Mouse (Mus musculus) left cerebral cortex, adult 2 months (tissue): ENCODE results near the gene Hvcn1. TPM values are rescaled to one million over a fixed set of nuclear protein-coding genes. Genes with fewer than 3 reads are reported as not detected.

Experiments used
- DNase-seq, 2 experiments: peaks; one replicate each; pipeline ENCODE4 v3.0.0; 2021 to 2022; ENCODE audit warnings: low spot score in 2 of 2, mixed read lengths in 1 of 2; ENCODE audit errors: extremely low spot score in 1 of 2
- H3K27ac ChIP-seq: fragments of 200-600 bp; 2 replicates; pipeline ENCODE4 v1.8.1; 2022
- H3K4me3 ChIP-seq: fragments of 200-600 bp; 2 replicates; pipeline ENCODE4 v1.8.1; 2022
- CTCF ChIP-seq: fragments of 200-600 bp; IDR thresholded peaks from 2 replicates; pipeline ENCODE4 v1.8.1; 2022; ENCODE audit warnings: antibody characterized with exemption, mild to moderate bottlenecking, moderate library complexity
- intact Hi-C: fragments of 180-260 bp; cut with DNase I; formaldehyde crosslinking; loops from one replicate; pipeline ENCODE4 v1.15.1; 2025
- total RNA-seq, 2 experiments: library from RNA; stranded (reverse); gene quantifications; 2 replicates each; pipeline ENCODE4 v1.2.3; 2021

The Hvcn1 gene
- total RNA-seq, 2 experiments from 2014 or later, result 2.1 to 2.2 TPM

DNA sequence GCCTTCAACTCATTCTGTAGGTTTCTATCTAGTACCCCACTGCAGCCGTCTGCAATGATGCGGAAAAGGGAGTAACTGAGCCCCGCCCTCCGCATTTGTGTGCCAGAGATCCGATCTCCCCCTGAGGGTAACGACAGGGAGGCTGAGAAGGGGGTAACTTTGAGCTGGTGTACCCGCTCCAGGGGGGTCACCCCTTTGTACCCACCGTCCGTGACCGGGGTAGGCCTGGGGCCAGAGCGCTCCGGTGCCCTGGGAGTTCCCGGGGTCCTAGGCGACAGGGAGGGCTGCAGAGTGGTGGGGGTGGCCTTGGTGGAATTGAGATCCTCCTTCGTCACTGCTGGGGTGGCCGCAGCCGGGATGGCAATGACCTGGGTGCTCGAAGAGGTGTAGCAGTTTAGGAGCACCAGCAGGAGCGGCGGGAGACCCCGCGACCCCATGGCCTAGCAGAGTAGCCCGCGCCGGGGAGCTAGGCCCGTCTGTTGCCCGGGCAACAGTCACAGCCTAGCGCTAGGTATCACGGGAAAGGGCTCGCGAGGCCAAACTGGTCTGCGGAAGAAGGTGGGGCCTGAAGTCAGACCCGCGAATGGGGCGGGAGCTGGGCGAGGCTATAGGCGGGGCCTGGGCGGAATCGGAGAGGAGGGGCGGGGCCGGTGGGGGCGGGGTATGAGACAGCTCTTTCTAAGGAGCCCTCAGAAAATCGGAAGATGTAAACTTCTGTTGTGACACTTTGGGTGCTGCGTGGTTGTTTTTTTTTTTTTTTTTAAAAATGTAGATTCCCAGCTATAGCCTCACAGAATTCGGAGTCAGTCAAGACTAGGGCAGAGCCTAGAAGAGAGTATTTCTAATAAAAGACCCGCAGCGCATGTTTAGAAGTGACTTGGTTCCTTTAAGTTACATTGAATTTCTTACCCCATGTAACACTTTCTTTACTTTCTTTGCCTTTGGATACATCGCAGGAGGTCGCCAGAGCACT is 57.6 kb downstream of the Hvcn1 start, which contains the start of gene Tctn1:
Gene Tctn1, minus strand, starts transcription at position 528 of the 973 bp plus-strand sequence.
- peak within 1 kb of the TSS; percentile 78 for H3K4me3 ChIP-seq
- DNase-seq, result peak; percentile 79 to 84
- intact Hi-C loops, result loop anchor here (5.0 kb wide), 1 partner anchor 132 kb away; no protein-coding TSS in a partner anchor
- TF ChIP-seq CTCF, result no peak
- H3K27ac ChIP-seq, result peak within 1 kb of the TSS; percentile 80

DNA sequence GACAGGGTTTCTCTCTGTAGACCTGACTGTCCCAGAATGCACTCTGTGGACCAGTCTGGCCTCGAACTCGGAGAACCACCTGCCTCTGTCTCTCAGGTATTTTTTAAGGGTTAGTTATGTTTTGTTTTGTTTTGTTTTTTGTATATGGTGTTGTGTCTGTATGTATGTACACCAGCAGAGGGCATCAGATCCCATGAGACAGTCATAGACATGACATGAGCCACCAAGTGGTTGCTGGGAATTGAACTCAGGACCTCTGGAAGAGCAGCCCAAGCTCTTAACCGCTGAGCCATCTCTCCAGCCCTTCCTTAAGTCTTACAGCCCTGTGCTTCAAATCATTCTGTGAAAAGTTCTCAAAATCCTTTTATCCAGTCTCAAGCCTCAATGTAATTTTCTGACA is 58.6 kb downstream of the Hvcn1 start:
- intact Hi-C loops, result loop anchor here (5.0 kb wide), 2 partner anchors 62 to 127 kb away; partner anchors contain the start of gene Arpc3
- TF ChIP-seq CTCF, result peak; percentile 25
- DNase-seq, result no peak
- Histone ChIP-seq H3K27ac (no peak overlapping the region), H3K4me3 (no peak overlapping the region)

DNA sequence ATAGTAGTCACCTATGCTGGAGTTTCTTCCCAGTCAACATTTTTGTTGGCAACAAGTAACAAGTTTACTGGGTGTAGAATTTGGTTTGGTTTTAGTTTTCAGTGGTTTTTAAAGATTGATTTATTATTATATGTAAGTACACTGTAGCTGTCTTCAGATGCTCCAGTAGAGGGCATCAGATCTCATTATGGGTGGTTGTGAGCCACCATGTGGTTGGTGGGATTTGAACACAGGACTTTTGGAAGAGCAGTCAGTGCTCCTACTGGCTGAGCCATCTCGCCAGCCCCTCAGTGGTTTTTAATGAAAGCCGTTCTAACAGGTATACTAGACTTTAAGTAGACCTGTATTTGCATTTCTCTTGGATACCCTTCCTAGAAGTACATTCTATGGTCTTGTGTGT is 59.3 kb downstream of the Hvcn1 start:
- no peak overlapping the region for H3K27ac ChIP-seq
- peak; percentile 16 for TF ChIP-seq CTCF
- intact Hi-C loops, result loop anchor here (5.0 kb wide), 2 partner anchors 61 to 126 kb away; partner anchors contain the start of gene Arpc3

DNA sequence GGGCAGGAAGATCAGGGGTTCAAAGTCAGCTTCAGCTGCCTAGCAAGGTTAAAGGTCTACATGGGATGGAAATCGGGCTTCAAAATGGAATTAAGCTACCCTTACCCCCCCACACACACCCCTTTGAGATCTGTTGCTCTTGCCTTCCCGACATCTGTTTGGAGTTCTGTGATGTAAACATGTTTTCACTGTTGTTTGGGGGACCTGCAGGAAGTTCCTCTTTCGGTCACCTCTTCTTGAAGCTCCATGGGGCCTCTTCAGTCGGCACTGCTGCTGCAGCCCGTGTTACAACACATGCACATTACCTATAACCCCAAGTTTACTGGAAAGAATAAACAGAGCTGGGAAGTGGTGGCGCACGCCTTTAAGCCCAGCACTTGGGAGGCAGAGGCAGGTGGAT is 60.5 kb downstream of the Hvcn1 start:
- no peak overlapping the region for H3K27ac ChIP-seq
- no peak for DNase-seq
- no peak overlapping the region for H3K4me3 ChIP-seq
- intact Hi-C loops, result loop anchor here (5.0 kb wide), 2 partner anchors 60 to 125 kb away; partner anchors contain the start of gene Arpc3
- TF ChIP-seq CTCF, result no peak

More for the DNA sequence above, 59.3 kb downstream of the Hvcn1 start:
- no peak overlapping the region for H3K4me3 ChIP-seq
- no peak for DNase-seq

DNA sequence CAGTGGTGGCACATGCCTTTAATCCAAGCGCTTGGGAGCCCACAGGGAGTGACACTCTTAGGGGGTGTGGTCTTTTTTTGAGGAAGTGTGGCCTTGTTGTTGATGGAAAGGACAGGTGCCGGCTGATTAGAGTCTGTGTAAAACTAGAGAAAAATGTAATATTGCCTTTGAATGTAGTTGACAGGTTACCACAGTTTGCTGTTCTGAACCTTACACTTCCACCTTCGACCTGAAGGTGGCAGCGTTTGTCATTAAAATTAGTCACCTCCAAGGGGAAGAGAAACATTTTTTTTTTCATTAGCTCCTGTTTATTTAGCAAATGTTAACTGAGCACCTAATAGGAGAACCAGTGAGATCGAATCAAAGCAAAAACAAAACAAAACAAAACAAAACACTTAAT is 61.3 kb downstream of the Hvcn1 start:
- DNase-seq, result peak; percentile 72 to 75
- peak; percentile 80 for TF ChIP-seq CTCF
- Histone ChIP-seq H3K27ac (no peak overlapping the region), H3K4me3 (no peak overlapping the region)
- intact Hi-C loops, result loop anchor here (1.0 to 5.0 kb wide), 3 partner anchors 59 to 124 kb away; partner anchors contain the start of gene Arpc3

DNA sequence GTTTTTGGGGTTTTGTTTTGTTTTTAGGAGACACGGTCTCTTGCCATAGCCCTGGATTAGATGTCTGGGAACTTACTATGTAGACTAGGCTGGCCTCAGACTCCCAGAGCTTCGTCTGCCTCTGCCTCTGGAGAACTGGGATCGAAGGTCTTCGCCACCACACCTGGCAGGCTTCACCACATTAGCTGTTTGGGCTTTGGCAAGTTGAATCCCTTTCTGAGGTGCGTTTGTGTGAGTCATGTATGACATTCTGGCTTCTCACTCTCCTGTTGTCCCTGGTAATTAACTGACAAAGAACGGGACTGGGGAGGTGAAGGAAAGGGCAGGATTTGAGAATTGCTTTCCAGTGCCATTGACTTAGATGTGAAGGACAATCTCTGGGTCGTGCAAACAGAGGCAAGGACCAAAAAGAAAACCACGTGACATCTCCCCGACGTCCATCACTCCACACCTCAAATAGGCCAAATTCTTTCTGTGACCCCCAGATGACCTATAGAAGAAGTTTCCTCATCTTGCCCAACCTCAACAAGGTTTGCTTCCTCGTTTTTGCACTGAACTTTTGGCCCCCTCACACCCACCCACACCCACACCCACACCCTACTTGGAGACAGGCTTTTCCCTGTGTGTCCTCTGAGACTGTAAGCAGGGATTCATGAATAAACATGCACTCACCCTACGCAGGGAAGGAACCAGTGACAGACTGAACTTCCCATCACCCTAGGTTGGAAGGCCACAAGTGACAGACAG is 62.4 kb downstream of the Hvcn1 start:
- intact Hi-C loops, result loop anchor here (1.0 to 5.0 kb wide), 3 partner anchors 58 to 123 kb away; partner anchors contain the start of gene Arpc3
- H3K4me3 ChIP-seq, result no peak overlapping the region
- DNase-seq, result no peak
- TF ChIP-seq CTCF, result no peak
- no peak overlapping the region for H3K27ac ChIP-seq

DNA sequence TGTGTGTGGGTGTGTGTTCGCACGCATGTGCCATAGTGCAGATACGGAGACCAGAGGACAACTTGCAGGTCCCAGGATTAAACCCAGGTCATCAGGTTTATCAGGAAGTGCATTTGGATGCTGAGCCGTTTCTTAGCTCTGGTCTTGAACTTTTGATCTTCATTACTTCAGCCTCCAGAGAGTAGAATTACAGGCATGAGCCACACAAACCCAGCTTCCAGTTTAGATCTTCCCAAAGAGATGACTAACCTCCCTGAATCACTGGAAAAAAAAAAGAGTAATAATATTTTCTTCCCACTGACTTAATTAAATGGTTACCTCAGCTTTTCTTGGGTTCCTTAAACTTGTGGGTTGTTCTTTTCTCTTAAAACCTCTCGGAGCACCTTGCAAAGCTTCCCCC is 66.2 kb downstream of the Hvcn1 start:
- TF ChIP-seq CTCF, result no peak

DNA sequence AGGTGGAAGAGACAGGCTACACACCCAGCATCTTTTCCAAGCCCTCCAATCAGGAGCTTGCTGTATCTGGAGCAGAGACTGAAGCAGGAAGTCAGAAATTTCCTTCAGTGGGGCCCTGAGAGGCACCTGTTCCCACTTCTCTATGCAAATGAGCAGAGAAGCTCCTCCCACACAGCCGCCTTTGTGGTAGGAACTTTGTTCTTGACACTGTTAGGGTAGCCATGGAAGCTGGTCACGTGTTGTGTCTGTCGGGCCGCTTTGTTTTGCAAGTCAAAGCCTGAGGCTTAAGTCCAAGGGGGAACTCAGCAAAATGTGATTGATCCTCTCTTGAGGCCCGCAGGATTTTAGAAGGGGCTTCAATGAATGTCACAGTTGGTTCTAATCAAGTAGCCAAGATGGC is 68.2 kb downstream of the Hvcn1 start:
- intact Hi-C loops, result no loop called here
- no peak overlapping the region for H3K27ac ChIP-seq
- no peak for TF ChIP-seq CTCF
- no peak for DNase-seq
- no peak overlapping the region for H3K4me3 ChIP-seq

More for the DNA sequence above, 66.2 kb downstream of the Hvcn1 start:
- DNase-seq, result no peak
- Histone ChIP-seq H3K27ac (no peak overlapping the region), H3K4me3 (no peak overlapping the region)
- intact Hi-C loops, result no loop called here

DNA sequence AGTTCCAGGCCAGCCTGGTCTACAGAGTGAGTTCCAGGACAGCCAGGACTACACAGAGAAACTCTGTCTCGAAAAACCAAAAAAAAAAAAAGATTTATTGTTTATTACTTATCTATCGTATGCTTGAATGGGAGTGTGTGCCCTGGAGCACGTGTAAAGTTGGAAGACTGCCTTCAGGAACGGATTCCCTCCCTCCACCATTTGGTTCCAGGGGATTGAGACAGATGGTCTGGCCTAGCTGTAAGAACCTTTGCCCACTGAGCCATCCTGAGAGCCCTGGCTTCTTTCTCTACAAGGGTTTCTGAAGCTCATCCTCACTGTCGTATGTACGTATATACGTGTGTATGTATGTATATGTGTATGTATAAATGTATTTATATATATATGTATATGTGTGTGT is 72.3 kb downstream of the Hvcn1 start:
- no peak for TF ChIP-seq CTCF

DNA sequence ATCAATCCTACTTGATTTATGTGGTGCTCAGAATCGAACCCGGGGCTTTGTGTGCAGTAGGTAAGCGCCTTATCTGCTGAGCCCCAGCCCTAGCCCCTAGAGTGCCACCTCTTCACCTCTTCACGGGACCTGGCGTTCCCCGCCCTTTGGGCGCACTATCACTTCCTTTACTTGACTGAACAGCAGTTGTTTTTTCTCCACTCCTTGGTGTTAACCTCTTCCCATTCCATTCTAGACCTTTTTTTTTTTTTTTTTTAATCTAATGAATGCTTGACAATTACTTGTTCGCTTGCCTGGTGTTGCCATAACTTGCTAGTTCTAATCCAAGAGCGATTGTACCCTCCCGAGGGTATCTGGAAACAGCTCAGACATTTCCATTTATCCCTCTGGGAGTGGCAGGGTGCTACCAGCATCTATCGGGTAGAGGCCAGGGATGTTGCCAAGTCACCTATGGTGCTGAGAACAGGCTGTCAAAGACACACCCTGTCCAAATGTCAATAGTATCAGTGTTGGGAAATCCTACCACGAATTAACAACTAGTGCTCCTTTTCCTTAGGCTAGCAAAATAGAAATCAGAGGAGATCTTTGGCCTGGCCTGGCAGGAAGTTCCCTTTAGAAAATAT is 73.3 kb downstream of the Hvcn1 start:
- intact Hi-C loops, result no loop called here

More for the DNA sequence above, 72.3 kb downstream of the Hvcn1 start:
- no peak overlapping the region for H3K27ac ChIP-seq
- intact Hi-C loops, result no loop called here
- no peak overlapping the region for H3K4me3 ChIP-seq
- DNase-seq, result no peak

DNA sequence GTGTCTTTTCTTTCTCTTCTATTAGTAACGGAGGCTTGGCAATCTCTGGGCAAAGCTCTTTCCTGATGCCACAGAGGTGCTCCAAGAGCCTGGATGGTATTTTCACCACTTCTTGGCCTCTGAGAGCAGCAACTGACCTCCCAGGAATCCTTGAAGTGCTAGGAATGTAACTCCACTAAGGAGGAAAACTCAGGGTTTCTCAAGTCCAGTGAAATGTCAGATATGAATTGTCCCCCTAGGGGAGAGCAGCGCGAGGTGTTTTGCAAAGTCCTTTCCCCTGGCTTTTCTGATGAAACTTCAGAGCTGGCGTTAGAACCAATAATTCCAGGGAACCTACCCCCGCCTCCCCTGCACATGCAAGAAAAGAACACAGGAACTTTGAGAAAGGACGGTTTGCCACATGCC is 73.8 kb downstream of the Hvcn1 start:
- intact Hi-C loops, result no loop called here
- H3K4me3 ChIP-seq, result no peak overlapping the region
- no peak overlapping the region for H3K27ac ChIP-seq
- TF ChIP-seq CTCF, result no peak; the same call in 1 of the 2 replicates
- no peak for DNase-seq

More for the DNA sequence above, 73.3 kb downstream of the Hvcn1 start:
- TF ChIP-seq CTCF, result no peak
- Histone ChIP-seq H3K4me3 (no peak overlapping the region), H3K27ac (no peak overlapping the region)
- no peak for DNase-seq
